Mouse (Mus musculus) skeletal muscle tissue, adult 2 months (tissue): ENCODE measurements around the gene Stard13.
A peak's percentile ranks its signal among the peaks of the same experiment; 100 is the strongest.

Source experiments
- DNase-seq: peaks from one replicate; pipeline ENCODE4 v3.0.0-alpha.2; 2012; ENCODE audit warnings: low read depth, low spot score

Gene Stard13

GRCm38 (mm10) chr5:151142671-151143601 is 90.7 kb downstream of the Stard13 start:
- DNase-seq, result peak; percentile 52

DNA sequence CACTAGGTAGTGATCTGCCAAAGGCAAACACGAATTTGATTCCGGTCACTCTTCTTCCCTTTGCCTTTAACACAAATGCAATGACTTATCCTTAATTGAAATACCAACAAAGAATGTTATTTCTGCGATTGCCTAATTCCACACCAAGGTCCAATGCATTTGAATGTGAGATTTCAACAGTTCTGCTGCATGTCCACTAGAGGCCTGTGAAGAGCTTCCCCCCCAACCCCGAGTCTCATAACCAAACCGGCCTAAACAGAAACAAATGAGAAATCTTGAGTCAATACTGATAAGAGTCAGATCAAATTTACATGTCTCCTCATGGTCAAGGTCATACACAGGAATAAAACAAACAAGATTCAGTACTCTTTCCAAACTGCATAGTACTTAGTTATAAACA is 91.4 kb downstream of the Stard13 start:
- DNase-seq, result peak; percentile 61

GRCm38 (mm10) chr5:151137901-151138300 is 95.7 kb downstream of the Stard13 start:
- DNase-seq, result peak; percentile 42

GRCm38 (mm10) chr5:151137311-151137710 is 96.3 kb downstream of the Stard13 start:
- no peak for DNase-seq

DNA sequence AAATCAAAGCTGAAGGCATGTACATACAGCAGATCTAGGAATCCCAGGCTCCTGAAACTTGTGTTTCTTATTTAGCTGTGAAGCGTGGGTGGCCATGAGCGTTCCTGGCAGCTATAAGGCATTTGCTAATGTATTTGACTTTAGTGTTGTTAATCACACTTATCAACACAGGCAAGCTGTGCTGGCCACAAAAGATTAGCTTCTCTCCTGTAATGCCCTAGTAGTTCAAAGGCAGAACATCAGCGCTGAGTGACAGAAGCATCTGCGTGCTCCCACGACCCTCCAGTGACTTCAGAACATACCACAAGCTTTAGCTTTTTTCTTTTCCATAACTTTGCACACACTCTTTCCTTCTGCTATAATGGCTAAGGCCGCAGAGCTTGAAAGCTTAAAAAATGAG is 97.7 kb downstream of the Stard13 start:
- DNase-seq, result no peak

DNA sequence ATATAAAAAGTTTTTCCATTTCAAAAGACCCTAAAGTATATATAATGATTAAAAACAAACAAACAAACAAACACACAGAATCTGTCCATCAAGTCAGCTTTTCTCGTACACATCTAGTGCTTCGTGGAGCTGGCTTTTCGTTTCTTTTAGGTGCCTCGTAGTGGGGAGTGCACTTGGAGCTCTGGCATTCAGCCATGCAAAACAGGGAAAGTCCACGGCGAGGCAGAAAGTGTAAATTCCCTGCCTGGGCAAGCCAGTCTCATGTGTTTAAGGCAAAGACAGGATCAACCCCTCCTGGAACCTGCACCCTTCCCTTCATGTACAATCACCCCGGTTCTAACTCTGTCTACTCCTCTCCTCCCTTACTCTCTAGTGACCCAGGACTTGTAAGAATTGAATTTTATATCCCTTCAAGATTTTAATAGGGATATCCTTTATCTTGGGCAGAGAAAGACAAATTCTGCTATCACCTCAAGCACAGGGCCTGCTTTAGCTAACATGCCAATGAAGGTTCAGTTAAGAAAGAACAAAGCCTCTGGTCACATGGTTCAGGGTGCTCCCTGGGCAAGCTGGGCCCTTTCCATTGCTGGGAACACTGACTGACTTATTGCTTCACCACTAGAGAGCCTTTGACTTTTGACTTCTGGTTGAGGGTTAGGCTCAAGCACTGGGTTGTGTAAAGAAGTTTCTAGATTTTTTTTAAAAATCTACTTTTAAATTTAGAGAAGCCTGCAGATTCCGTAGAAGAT is 98.4 kb downstream of the Stard13 start:
- DNase-seq, result no peak

DNA sequence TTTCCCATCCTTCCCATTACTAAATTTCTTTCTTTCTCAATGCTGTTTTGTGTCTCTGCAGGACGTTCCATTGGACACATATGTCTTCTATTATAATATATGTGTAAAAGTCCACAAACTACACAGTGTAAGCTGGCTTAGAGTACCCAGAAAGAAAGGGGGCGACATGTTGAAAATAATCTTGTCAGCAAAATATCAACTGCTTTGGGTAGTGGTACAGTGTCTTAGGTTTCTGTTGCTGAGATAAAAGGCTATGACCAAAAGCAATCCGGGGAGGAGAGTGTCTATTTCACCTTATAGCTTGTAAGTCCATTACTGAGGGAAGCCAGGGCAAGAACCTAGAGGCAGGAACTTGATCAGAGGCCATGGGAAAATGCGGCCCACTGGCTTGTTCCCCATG is 99.4 kb downstream of the Stard13 start:
- no peak for DNase-seq

- no peak for DNase-seq
Measured at GRCm38 (mm10) chr5:151133744-151134143, 99.9 kb downstream of the Stard13 start.

DNA sequence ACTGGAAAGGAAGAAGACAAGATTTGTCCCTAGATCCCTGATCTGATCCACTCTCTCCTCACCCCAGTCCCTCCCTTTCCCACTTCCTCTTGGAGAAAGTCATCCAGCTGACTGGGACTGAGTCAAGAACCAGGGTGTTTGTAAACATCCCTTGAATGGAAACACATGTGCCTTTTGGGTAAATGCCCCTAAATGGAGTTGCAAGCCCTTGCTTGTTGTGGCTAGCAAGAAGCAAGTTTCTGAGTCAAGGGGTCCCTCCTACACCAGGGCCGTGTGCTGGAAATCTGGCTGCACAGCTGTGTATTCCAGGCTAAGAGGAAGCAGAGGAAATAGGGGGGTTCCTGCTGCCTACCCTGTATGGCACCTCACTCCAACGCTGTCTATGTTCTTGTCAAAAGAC is 103.9 kb downstream of the Stard13 start:
- peak; percentile 74 for DNase-seq

GRCm38 (mm10) chr5:151127298-151127717 is 106.3 kb downstream of the Stard13 start:
- DNase-seq, result no peak

DNA sequence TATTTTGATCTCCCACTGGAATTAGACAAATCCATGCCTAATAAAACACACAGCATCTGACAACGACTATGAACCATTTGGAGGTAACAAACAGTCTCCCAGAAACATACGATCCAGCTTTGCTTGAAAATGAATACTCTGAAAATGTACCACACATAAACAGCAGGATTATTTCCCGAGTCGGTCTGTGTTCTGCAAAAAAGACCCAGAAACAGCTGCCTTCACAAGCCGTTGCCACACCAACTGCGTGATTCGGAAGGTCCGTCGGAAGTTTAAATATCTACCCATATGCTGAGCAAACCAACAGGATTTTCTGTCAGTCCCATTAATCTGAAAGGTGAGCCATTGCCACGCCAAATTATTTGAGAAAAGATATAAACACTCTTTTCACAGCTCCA is 107.0 kb downstream of the Stard13 start:
- no peak for DNase-seq

GRCm38 (mm10) chr5:151125985-151126607 is 107.5 kb downstream of the Stard13 start:
- DNase-seq, result no peak

DNA sequence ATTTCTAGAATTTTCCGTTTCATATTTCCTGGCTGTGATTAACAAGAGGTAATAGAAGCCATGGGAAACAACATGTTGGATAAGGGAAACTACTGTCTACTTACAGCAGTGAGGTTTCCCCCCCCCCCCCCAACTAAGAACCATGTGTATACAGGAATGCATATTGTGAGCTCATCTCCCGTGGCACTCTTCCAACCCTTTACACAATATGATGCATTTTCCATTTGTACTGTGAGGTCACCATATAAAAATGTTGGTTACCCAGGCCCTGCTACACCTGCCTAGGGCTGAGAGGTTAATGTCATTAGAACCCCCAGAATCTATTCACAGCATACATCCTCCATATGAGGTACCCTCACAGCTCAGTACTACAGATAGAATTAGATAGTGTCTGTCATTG is 115.8 kb downstream of the Stard13 start:
- no peak for DNase-seq

- DNase-seq, result no peak
Measured at GRCm38 (mm10) chr5:151116192-151116887, 117.3 kb downstream of the Stard13 start.

- peak; percentile 44 for DNase-seq
Measured at GRCm38 (mm10) chr5:151112743-151113142, 120.9 kb downstream of the Stard13 start.

- DNase-seq, result no peak
Measured at GRCm38 (mm10) chr5:151111080-151111871, 122.4 kb downstream of the Stard13 start.

DNA sequence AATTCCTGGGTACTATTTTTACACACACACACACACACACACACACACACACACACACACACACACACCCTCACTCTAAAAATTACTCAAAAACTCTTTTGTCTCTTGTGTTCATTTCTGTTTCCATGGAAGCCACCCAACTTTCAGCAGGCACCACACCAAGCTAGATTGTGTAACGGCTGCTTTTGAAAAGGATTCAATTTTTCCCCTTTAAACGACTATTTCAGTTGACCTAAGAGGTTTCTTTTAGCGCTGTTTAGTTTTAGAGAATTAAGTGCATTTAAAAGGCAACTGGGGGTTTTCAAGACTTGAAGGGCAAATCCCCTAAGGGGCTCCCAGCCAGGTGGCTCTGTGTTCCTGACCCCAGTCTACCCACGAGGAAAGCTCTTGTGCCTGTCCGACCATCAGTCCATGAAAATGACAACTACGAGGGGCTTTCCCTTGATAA is 123.2 kb downstream of the Stard13 start:
- peak; percentile 72 for DNase-seq

GRCm38 (mm10) chr5:151109822-151110221 is 123.8 kb downstream of the Stard13 start:
- no peak for DNase-seq

GRCm38 (mm10) chr5:151108955-151109354 is 124.7 kb downstream of the Stard13 start:
- no peak for DNase-seq

- no peak for DNase-seq
Measured at GRCm38 (mm10) chr5:151108291-151108897, 125.2 kb downstream of the Stard13 start.
